Mouse (Mus musculus) intestine, embryonic 16.5 days (tissue): ENCODE measurements at regions not wholly inside any gene's neighbourhood (a gene's known extent, or its start where the extent isn't known, plus 50 kb on each side); places are given as distances from the start of the nearest gene placed in this dataset.

Source experiments
- ATAC-seq: fragments of 200-750 bp; cut with Nextera tagmentation; 2 replicates; pipeline ENCODE4 v1.8.0; 2017; ENCODE audit warnings: moderate TSS enrichment, moderate library complexity
- H3K27ac ChIP-seq: fragments of 300-500 bp; sonication (generic); 2 replicates; pipeline ENCODE4 v1.5.1; 2014; ENCODE audit warnings: mild to moderate bottlenecking, low read length
- H3K27me3 ChIP-seq: fragments of 300-500 bp; sonication (generic); replicated peaks from 2 replicates; pipeline ENCODE4 v1.6.1; 2014; ENCODE audit warnings: low read length, control low read depth, mixed read lengths; ENCODE audit not compliant: control insufficient read depth, insufficient read depth
- H3K36me3 ChIP-seq: fragments of 300-500 bp; sonication (generic); 2 replicates; pipeline ENCODE4 v1.6.1; 2014; ENCODE audit warnings: low read length, control low read depth; ENCODE audit not compliant: control insufficient read depth, insufficient read depth
- H3K4me1 ChIP-seq: fragments of 300-500 bp; sonication (generic); 2 replicates; pipeline ENCODE4 v1.6.1; 2014; ENCODE audit warnings: low read length, control low read depth, mixed read lengths; ENCODE audit not compliant: control insufficient read depth, insufficient read depth
- H3K4me2 ChIP-seq: fragments of 300-500 bp; sonication (generic); 2 replicates; pipeline ENCODE4 v1.6.1; 2014; ENCODE audit warnings: low read depth, low read length, control low read depth
- H3K4me3 ChIP-seq: fragments of 300-500 bp; sonication (generic); 2 replicates; pipeline ENCODE4 v1.5.1; 2014; ENCODE audit warnings: mild to moderate bottlenecking, low read length
- H3K9ac ChIP-seq: fragments of 300-500 bp; sonication (generic); 2 replicates; pipeline ENCODE4 v1.6.1; 2014; ENCODE audit warnings: low read depth, low read length
- H3K9me3 ChIP-seq: fragments of 300-500 bp; sonication (generic); 2 replicates; pipeline ENCODE4 v1.6.1; 2016; ENCODE audit warnings: low read length, control low read depth; ENCODE audit not compliant: control insufficient read depth
- WGBS: fragments of 180-500 bp; shearing (Covaris S2); extraction: QIAGEN DNeasy Blood & Tissue Kit; methylation state at CpG from one replicate; pipeline ENCODE4 v1.1.7; 2014; 5-methylcytosine and 5-hydroxymethylcytosine counted together

DNA sequence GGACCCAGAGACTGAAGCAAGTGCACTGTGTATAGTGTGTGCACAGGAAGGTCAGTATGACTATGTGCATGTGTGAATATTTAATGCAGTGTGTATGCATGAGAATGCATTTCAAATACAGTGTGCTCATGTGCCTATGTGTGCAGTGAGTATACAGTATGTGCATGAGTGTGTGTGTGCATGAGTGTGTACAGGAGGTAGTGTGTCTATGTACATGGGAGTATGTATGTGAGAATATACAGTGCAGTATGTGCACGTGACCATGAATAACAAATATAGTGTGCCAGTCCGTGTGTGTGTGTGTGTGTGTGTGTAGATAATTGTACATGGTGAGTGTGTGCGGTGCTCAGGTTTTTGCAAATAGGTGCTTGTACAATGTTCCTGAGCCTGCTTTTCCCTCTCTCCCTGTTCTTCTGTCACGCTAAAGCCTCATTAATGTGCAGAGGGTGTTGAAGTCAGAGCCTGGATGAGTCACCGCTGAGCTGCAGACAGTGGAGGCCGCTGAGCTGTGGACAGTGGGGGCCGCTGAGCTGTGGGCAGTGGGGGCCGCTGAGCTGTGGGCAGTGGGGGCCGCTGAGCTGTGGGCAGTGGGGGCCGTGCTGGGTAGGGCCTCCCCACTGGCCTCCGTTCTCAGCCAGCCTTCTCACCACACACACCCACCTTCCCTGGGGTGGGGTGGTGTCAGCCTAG, 50.8 kb upstream of the Stx16 start:
- peaks cover 15% of the 10 kb centered on the region for H3K4me1 ChIP-seq
- H3K27ac ChIP-seq: no peak overlapping the region
- H3K4me3 ChIP-seq: no peak overlapping the region
- H3K9me3 ChIP-seq: no peaks in the 10 kb centered on the region
- H3K36me3 ChIP-seq: no peaks in the 10 kb centered on the region
- no peaks in the 10 kb centered on the region for H3K27me3 ChIP-seq
- no peak overlapping the region for H3K4me2 ChIP-seq
- no peak overlapping the region for H3K9ac ChIP-seq
- 0 out of 2 replicates have a peak, but pooled peaks have one; percentile 21 for ATAC-seq
- 72% methylated on average over 11 of the region's 11 CpGs for WGBS
